Mouse (Mus musculus): ENCODE results near the gene Dnmt1. TPM values are rescaled to one million over a fixed set of nuclear protein-coding genes. Genes with fewer than 3 reads are reported as not detected.

Dnmt1 gene
- polyA plus RNA-seq, 1 experiment from 2014 or later = 82.9 TPM

- under 1% methylated on average over 38 of the region's 43 CpGs for WGBS
- Histone ChIP-seq H3K4me3 (ENCODE audit: low read depth, low read length) (peak within 1 kb of the TSS; percentile 95), H3K27ac (ENCODE audit: low read depth, low read length) (peak within 1 kb of the TSS; percentile 87), H3K36me3 (ENCODE audit: control insufficient read depth, insufficient read depth, low read length) (peaks cover 18% of the 10 kb centered on the region; the same call in 1 of the 2 replicates), H3K4me2 (replicated peaks; ENCODE audit: low read depth, low read length) (peak within 1 kb of the TSS; percentile 63), H3K27me3 (ENCODE audit: control insufficient read depth, insufficient read depth, low read length) (no peaks in the 10 kb centered on the region), H3K9me3 (ENCODE audit: control insufficient read depth, low read length) (no peaks in the 10 kb centered on the region), H3K9ac (ENCODE audit: low read depth, low read length) (peak within 1 kb of the TSS; percentile 69), H3K4me1 (replicated peaks; ENCODE audit: control insufficient read depth, insufficient read depth, low read length) (no peaks in the 10 kb centered on the region; the same call in 1 of the 2 replicates)
- DNase-seq (ENCODE audit: low spot score) (peak; percentile 95), ATAC-seq (ENCODE audit: low FRiP score) (peak; percentile 97)
Observed at GRCm38 (mm10) chr9:20887704-20888385, 71.8 kb downstream of the Dnmt1 start, which contains the start of gene Ppan. Gene Ppan (plus strand): TSS chr9:20888175.

DNA sequence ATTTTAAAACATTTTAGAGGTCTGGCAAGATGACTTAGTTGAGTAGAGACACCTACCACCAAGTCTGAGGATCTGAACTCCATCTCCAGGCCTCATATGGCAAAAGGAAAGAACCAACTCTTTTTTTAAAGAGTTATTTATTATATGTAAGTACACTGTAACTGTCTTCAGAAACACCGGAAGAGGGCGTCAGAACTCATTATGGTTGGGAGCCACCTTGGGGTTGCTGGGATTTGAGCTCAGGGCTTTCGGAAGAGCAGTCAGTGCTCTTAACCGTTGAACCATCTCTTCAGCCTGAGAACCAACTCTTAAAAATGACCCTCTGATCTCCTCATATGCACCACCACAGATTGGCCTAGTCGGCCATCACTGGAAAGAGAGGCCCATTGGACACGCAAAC lies 72.5 kb downstream of the Dnmt1 start:
- Histone ChIP-seq H3K4me1 (replicated peaks; ENCODE audit: control insufficient read depth, insufficient read depth, low read length) (no peaks in the 10 kb centered on the region; the same call in 1 of the 2 replicates), H3K4me2 (replicated peaks; ENCODE audit: low read depth, low read length) (no peak overlapping the region), H3K9ac (ENCODE audit: low read depth, low read length) (no peak overlapping the region), H3K27ac (ENCODE audit: low read depth, low read length) (no peak overlapping the region), H3K27me3 (ENCODE audit: control insufficient read depth, insufficient read depth, low read length) (no peaks in the 10 kb centered on the region), H3K9me3 (ENCODE audit: control insufficient read depth, low read length) (no peaks in the 10 kb centered on the region), H3K36me3 (ENCODE audit: control insufficient read depth, insufficient read depth, low read length) (peaks cover 18% of the 10 kb centered on the region; the same call in 1 of the 2 replicates), H3K4me3 (ENCODE audit: low read depth, low read length) (no peak overlapping the region)
- WGBS = 94% methylated on average over 6 of the region's 6 CpGs
- ATAC-seq (ENCODE audit: low FRiP score) (no peak), DNase-seq (ENCODE audit: low spot score) (no peak)

- 89% methylated on average over 2 of the region's 2 CpGs for WGBS
- Histone ChIP-seq H3K4me3 (ENCODE audit: low read depth, low read length) (no peak overlapping the region), H3K27ac (ENCODE audit: low read depth, low read length) (no peak overlapping the region), H3K4me1 (replicated peaks; ENCODE audit: control insufficient read depth, insufficient read depth, low read length) (no peaks in the 10 kb centered on the region; the same call in 1 of the 2 replicates), H3K9me3 (ENCODE audit: control insufficient read depth, low read length) (no peaks in the 10 kb centered on the region), H3K9ac (ENCODE audit: low read depth, low read length) (no peak overlapping the region), H3K27me3 (ENCODE audit: control insufficient read depth, insufficient read depth, low read length) (no peaks in the 10 kb centered on the region), H3K36me3 (ENCODE audit: control insufficient read depth, insufficient read depth, low read length) (peaks cover 18% of the 10 kb centered on the region; the same call in 1 of the 2 replicates), H3K4me2 (replicated peaks; ENCODE audit: low read depth, low read length) (no peak overlapping the region)
- no peak for DNase-seq (ENCODE audit: low spot score)
- no peak for ATAC-seq (ENCODE audit: low FRiP score)
Observed at GRCm38 (mm10) chr9:20886563-20886962, 73.1 kb downstream of the Dnmt1 start.

- Histone ChIP-seq H3K4me1 (replicated peaks; ENCODE audit: control insufficient read depth, insufficient read depth, low read length) (no peaks in the 10 kb centered on the region; the same call in 1 of the 2 replicates), H3K9me3 (ENCODE audit: control insufficient read depth, low read length) (no peaks in the 10 kb centered on the region), H3K4me2 (replicated peaks; ENCODE audit: low read depth, low read length) (peak within 1 kb of the TSS; percentile 50), H3K27ac (ENCODE audit: low read depth, low read length) (peak within 1 kb of the TSS; percentile 84), H3K36me3 (ENCODE audit: control insufficient read depth, insufficient read depth, low read length) (no peaks in the 10 kb centered on the region), H3K27me3 (ENCODE audit: control insufficient read depth, insufficient read depth, low read length) (no peaks in the 10 kb centered on the region), H3K4me3 (ENCODE audit: low read depth, low read length) (peak within 1 kb of the TSS; percentile 38), H3K9ac (ENCODE audit: low read depth, low read length) (peak within 1 kb of the TSS; percentile 72)
- 98% methylated on average over 13 of the region's 13 CpGs for WGBS
- no peak for ATAC-seq (ENCODE audit: low FRiP score)
- DNase-seq (ENCODE audit: low spot score) = no peak
Observed at GRCm38 (mm10) chr9:20879097-20879792, 80.4 kb downstream of the Dnmt1 start, which contains the start of gene Angptl6. Gene Angptl6 (minus strand): TSS chr9:20879727.

- Histone ChIP-seq H3K4me3 (ENCODE audit: low read depth, low read length) (peak overlapping the region; percentile 38), H3K4me2 (replicated peaks; ENCODE audit: low read depth, low read length) (peak overlapping the region; percentile 50), H3K9ac (ENCODE audit: low read depth, low read length) (peak overlapping the region; percentile 72), H3K27ac (ENCODE audit: low read depth, low read length) (peak overlapping the region; percentile 84), H3K36me3 (ENCODE audit: control insufficient read depth, insufficient read depth, low read length) (no peaks in the 10 kb centered on the region), H3K9me3 (ENCODE audit: control insufficient read depth, low read length) (no peaks in the 10 kb centered on the region), H3K27me3 (ENCODE audit: control insufficient read depth, insufficient read depth, low read length) (no peaks in the 10 kb centered on the region), H3K4me1 (replicated peaks; ENCODE audit: control insufficient read depth, insufficient read depth, low read length) (no peaks in the 10 kb centered on the region; the same call in 1 of the 2 replicates)
- DNase-seq (ENCODE audit: low spot score) (no peak), ATAC-seq (ENCODE audit: low FRiP score) (peak; percentile 18)
- WGBS = 23% methylated on average over 10 of the region's 10 CpGs
Observed at GRCm38 (mm10) chr9:20878710-20879065, 81.0 kb downstream of the Dnmt1 start.

- peak; percentile 100 for DNase-seq (ENCODE audit: low spot score)
- Histone ChIP-seq H3K4me1 (replicated peaks; ENCODE audit: control insufficient read depth, insufficient read depth, low read length) (no peaks in the 10 kb centered on the region; the same call in 1 of the 2 replicates), H3K27ac (ENCODE audit: low read depth, low read length) (peak overlapping the region; percentile 84), H3K27me3 (ENCODE audit: control insufficient read depth, insufficient read depth, low read length) (no peaks in the 10 kb centered on the region), H3K9me3 (ENCODE audit: control insufficient read depth, low read length) (no peaks in the 10 kb centered on the region), H3K4me2 (replicated peaks; ENCODE audit: low read depth, low read length) (peak overlapping the region; percentile 50), H3K9ac (ENCODE audit: low read depth, low read length) (peak overlapping the region; percentile 72), H3K36me3 (ENCODE audit: control insufficient read depth, insufficient read depth, low read length) (no peaks in the 10 kb centered on the region), H3K4me3 (ENCODE audit: low read depth, low read length) (peak overlapping the region; percentile 38)
- under 1% methylated on average over 69 of the region's 69 CpGs for WGBS
- peak; percentile 95 for ATAC-seq (ENCODE audit: low FRiP score)
Observed at GRCm38 (mm10) chr9:20878041-20878709, 81.5 kb downstream of the Dnmt1 start.

GRCm38 (mm10) chr9:20877118-20878040 lies 82.3 kb downstream of the Dnmt1 start:
- no peak overlapping the region for H3K27ac ChIP-seq (ENCODE audit: low read depth, low read length)
- ATAC-seq (ENCODE audit: low FRiP score) (no peak; the same call in 1 of the 2 replicates), DNase-seq (ENCODE audit: low spot score) (no peak)
- H3K4me2 ChIP-seq (replicated peaks; ENCODE audit: low read depth, low read length) = peak overlapping the region; percentile 40
- no peaks in the 10 kb centered on the region for H3K27me3 ChIP-seq (ENCODE audit: control insufficient read depth, insufficient read depth, low read length)
- H3K36me3 ChIP-seq (ENCODE audit: control insufficient read depth, insufficient read depth, low read length) = no peaks in the 10 kb centered on the region
- 40% methylated on average over 14 of the region's 14 CpGs for WGBS
- no peaks in the 10 kb centered on the region; the same call in 1 of the 2 replicates for H3K4me1 ChIP-seq (replicated peaks; ENCODE audit: control insufficient read depth, insufficient read depth, low read length)
- H3K4me3 ChIP-seq (ENCODE audit: low read depth, low read length) = peak overlapping the region; percentile 38
- no peaks in the 10 kb centered on the region for H3K9me3 ChIP-seq (ENCODE audit: control insufficient read depth, low read length)
- H3K9ac ChIP-seq (ENCODE audit: low read depth, low read length) = no peak overlapping the region; the same call in 1 of the 2 replicates
